Mouse (Mus musculus) embryonic facial prominence, embryonic 12.5 days (tissue): ENCODE data around the gene Tead1. TPM values are rescaled to one million over a fixed set of nuclear protein-coding genes. Genes with fewer than 3 reads are reported as not detected.
A peak's percentile ranks its signal among the peaks of the same experiment; 100 is the strongest.

Source experiments
- ATAC-seq: fragments of 200-750 bp; cut with Nextera tagmentation; 2 replicates; pipeline ENCODE4 v1.8.0; 2017; ENCODE audit not compliant: insufficient number of reproducible peaks, insufficient read depth, low FRiP score, low TSS enrichment
- H3K27ac ChIP-seq: fragments of 300-500 bp; sonication (generic); 2 replicates; pipeline ENCODE4 v1.5.1; 2016; ENCODE audit warnings: mild to moderate bottlenecking
- H3K27me3 ChIP-seq: fragments of 300-500 bp; sonication (generic); 2 replicates; pipeline ENCODE4 v1.6.1; 2016; ENCODE audit warnings: mild to moderate bottlenecking, moderate library complexity
- H3K36me3 ChIP-seq: fragments of 300-500 bp; sonication (generic); 2 replicates; pipeline ENCODE4 v1.6.1; 2016; ENCODE audit warnings: mild to moderate bottlenecking
- H3K4me1 ChIP-seq: fragments of 300-500 bp; sonication (generic); 2 replicates; pipeline ENCODE4 v1.6.1; 2016
- H3K4me2 ChIP-seq: fragments of 300-500 bp; sonication (generic); replicated peaks from 2 replicates; pipeline ENCODE4 v1.6.1; 2016; ENCODE audit warnings: mild to moderate bottlenecking, moderate library complexity
- H3K4me3 ChIP-seq: fragments of 300-500 bp; sonication (generic); 2 replicates; pipeline ENCODE4 v1.5.1; 2016; ENCODE audit warnings: mild to moderate bottlenecking
- H3K9ac ChIP-seq: fragments of 300-500 bp; sonication (generic); 2 replicates; pipeline ENCODE4 v1.6.1; 2016; ENCODE audit warnings: mild to moderate bottlenecking, moderate library complexity
- H3K9me3 ChIP-seq: fragments of 300-500 bp; sonication (generic); 2 replicates; pipeline ENCODE4 v1.6.1; 2016; ENCODE audit warnings: mild to moderate bottlenecking, moderate library complexity
- WGBS: fragments of 180-500 bp; shearing (Covaris S2); methylation state at CpG from one replicate; pipeline ENCODE4 v1.1.7; 2016; 5-methylcytosine and 5-hydroxymethylcytosine counted together
- polyA plus RNA-seq: library from polyadenylated mRNA; unstranded; fragments of >200 nt; fragmentation: Nextera tagmentation; extraction: Ambion mirVana; gene quantifications from 2 replicates; pipeline ENCODE4 v1.2.1, GENCODE M21; 2016

Gene Tead1
- polyA plus RNA-seq, 1 experiment from 2014 or later, result 32.8 TPM

DNA sequence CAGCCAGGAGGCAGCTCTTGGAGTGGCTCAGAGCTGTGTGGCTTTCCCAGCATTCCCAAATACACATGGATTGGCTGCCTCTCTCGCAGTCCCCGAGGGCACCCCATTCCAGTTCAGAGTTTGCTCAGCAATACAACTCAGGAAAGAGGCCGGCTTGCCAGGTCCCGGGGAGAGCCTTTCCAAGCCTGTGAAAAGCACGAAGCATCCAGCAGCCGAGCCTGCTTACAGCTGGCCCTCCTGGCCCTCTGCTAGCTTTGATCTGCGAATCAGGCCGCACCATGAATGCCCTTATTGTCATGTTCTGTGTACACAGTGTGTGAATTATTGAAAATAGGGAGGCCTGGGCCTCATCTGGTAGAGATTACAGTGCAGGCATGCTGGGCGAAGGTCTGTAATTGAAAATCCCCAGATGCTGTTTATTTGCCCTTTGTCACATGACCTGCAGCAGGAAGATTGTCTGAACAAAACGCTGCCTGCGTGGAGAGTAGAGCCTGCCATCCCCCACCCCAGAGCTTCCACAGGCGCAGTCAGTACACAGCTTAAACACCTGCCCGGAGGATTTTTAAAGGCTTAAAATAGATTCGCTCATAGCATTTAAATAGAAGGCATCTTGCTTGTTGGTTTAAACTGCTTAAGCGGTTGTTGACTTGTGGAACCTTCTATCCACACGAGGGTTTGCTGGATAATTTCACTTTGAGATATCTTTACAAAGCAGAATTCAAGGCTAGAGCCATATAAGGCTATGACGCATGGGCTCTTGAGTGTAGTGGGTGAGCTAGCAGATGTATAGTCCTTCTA, 147.2 kb downstream of the Tead1 start:
- Histone ChIP-seq H3K27me3 (no peaks in the 10 kb centered on the region), H3K9me3 (no peaks in the 10 kb centered on the region), H3K4me3 (no peak overlapping the region), H3K36me3 (no peaks in the 10 kb centered on the region), H3K4me2 (peak overlapping the region; percentile 38), H3K9ac (no peak overlapping the region), H3K4me1 (peaks cover 69% of the 10 kb centered on the region), H3K27ac (peak overlapping the region; percentile 93)
- ATAC-seq, result peak; percentile 88
- 7% methylated on average over 17 of the region's 17 CpGs for WGBS

GRCm38 (mm10) chr7:112828016-112828695, 149.0 kb downstream of the Tead1 start:
- Histone ChIP-seq H3K4me3 (no peak overlapping the region), H3K27me3 (no peaks in the 10 kb centered on the region), H3K4me1 (peaks cover 56% of the 10 kb centered on the region), H3K9me3 (no peaks in the 10 kb centered on the region), H3K9ac (no peak overlapping the region), H3K36me3 (no peaks in the 10 kb centered on the region), H3K4me2 (no peak overlapping the region), H3K27ac (0 out of 2 replicates have a peak overlapping the region, but pooled peaks have one; percentile 50)
- ATAC-seq, result no peak
- WGBS, result 35% methylated on average over 10 of the region's 10 CpGs

DNA sequence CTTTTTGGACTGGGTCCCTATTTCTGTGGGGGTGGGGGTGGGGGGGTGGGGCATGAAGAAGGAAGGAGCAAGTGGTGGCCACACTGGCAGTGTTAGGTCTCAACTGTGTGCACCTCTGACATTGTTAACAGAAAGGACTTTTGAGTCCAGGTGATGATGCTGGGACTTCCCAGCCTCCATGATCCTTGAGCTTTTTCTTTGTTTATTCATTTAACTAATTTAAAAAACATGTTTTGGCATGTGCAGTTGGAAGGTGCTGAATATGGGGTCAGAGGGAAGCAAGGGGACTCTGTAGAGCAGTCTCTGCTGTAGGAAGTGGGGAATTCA, 149.5 kb downstream of the Tead1 start:
- no peaks in the 10 kb centered on the region for H3K27me3 ChIP-seq
- no peak overlapping the region for H3K4me3 ChIP-seq
- peaks cover 52% of the 10 kb centered on the region for H3K4me1 ChIP-seq
- ATAC-seq, result no peak
- 0 out of 2 replicates have a peak overlapping the region, but pooled peaks have one; percentile 30 for H3K27ac ChIP-seq
- H3K9ac ChIP-seq, result no peak overlapping the region
- H3K4me2 ChIP-seq, result no peak overlapping the region
- H3K9me3 ChIP-seq, result no peaks in the 10 kb centered on the region
- no peaks in the 10 kb centered on the region for H3K36me3 ChIP-seq

- H3K9ac ChIP-seq, result no peak overlapping the region
- H3K4me2 ChIP-seq, result no peak overlapping the region
- H3K27ac ChIP-seq, result no peak overlapping the region
- no peaks in the 10 kb centered on the region for H3K36me3 ChIP-seq
- H3K4me3 ChIP-seq, result no peak overlapping the region
- H3K27me3 ChIP-seq, result no peaks in the 10 kb centered on the region
- no peak for ATAC-seq
- 74% methylated on average over 4 of the region's 4 CpGs for WGBS
- H3K4me1 ChIP-seq, result peaks cover 39% of the 10 kb centered on the region
- no peaks in the 10 kb centered on the region for H3K9me3 ChIP-seq
Observed at GRCm38 (mm10) chr7:112830946-112831345, 151.8 kb downstream of the Tead1 start.

- Histone ChIP-seq H3K9ac (no peak overlapping the region), H3K9me3 (no peaks in the 10 kb centered on the region), H3K36me3 (no peaks in the 10 kb centered on the region), H3K4me2 (no peak overlapping the region), H3K4me3 (no peak overlapping the region), H3K4me1 (peaks cover 34% of the 10 kb centered on the region), H3K27ac (no peak overlapping the region), H3K27me3 (no peaks in the 10 kb centered on the region)
- no peak for ATAC-seq
- WGBS, result 72% methylated on average over 4 of the region's 4 CpGs
Observed at GRCm38 (mm10) chr7:112831446-112831845, 152.3 kb downstream of the Tead1 start.

DNA sequence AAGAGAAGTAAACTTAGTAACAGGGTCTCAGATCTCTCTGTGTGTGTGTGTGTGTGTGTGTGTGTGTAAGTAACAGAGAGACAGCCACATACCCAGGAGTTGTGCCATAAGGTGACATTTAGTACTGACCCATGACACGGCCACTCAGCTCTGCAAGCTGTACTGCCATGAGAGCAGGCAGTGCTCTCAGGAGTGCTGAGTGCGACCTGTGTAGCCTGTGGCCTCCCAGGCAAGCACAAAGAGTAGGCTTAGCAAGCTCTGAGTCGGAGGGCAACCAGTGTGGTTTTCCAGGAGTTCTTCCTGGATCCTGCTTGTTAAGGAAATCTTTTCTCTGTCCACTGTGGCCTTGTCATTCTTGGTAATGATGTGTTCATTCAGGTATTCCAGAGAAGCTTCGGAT, 154.0 kb downstream of the Tead1 start:
- H3K4me3 ChIP-seq, result no peak overlapping the region
- H3K4me1 ChIP-seq, result peaks cover 17% of the 10 kb centered on the region
- no peak overlapping the region for H3K4me2 ChIP-seq
- no peak for ATAC-seq
- no peak overlapping the region for H3K27ac ChIP-seq
- H3K9ac ChIP-seq, result no peak overlapping the region
- H3K9me3 ChIP-seq, result no peaks in the 10 kb centered on the region
- H3K36me3 ChIP-seq, result no peaks in the 10 kb centered on the region
- no peaks in the 10 kb centered on the region for H3K27me3 ChIP-seq
- WGBS, result 68% methylated on average over 4 of the region's 4 CpGs

- Histone ChIP-seq H3K27me3 (no peaks in the 10 kb centered on the region), H3K27ac (no peak overlapping the region), H3K36me3 (peaks cover 5% of the 10 kb centered on the region; the same call in 1 of the 2 replicates), H3K4me3 (no peak overlapping the region), H3K9me3 (no peaks in the 10 kb centered on the region), H3K4me1 (peaks cover 18% of the 10 kb centered on the region), H3K4me2 (no peak overlapping the region), H3K9ac (no peak overlapping the region)
- 85% methylated on average over 9 of the region's 9 CpGs for WGBS
- ATAC-seq, result no peak
Observed at GRCm38 (mm10) chr7:112836076-112836475, 157.0 kb downstream of the Tead1 start.

DNA sequence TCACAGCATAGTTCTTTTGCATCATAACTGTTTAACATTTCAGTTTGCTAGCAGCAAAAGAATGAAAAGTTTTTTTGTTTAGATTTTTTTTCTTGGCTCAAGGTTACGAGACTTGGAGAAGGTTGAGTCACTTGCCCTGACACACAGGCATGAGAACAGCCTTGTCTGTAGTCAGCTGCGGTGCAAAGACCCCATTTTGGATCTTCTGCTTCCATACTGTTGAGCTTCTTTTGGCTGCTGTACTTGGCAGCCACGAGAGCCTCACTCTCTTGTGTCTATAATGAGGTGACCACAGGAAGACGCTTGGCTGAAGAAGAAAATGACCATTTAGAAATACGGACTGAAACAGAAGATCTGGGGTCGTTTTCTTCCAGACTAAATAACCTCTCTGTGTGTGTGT, 159.0 kb downstream of the Tead1 start:
- Histone ChIP-seq H3K4me3 (no peak overlapping the region), H3K36me3 (peaks cover 5% of the 10 kb centered on the region; the same call in 1 of the 2 replicates), H3K27ac (no peak overlapping the region), H3K4me2 (no peak overlapping the region), H3K9ac (no peak overlapping the region), H3K9me3 (no peaks in the 10 kb centered on the region), H3K4me1 (peaks cover 19% of the 10 kb centered on the region), H3K27me3 (no peaks in the 10 kb centered on the region)
- 86% methylated on average over 6 of the region's 6 CpGs for WGBS
- ATAC-seq, result no peak

- Histone ChIP-seq H3K4me2 (no peak overlapping the region), H3K9ac (no peak overlapping the region), H3K27ac (no peak overlapping the region), H3K36me3 (peaks cover 5% of the 10 kb centered on the region; the same call in 1 of the 2 replicates), H3K9me3 (no peaks in the 10 kb centered on the region), H3K4me3 (no peak overlapping the region), H3K4me1 (peaks cover 18% of the 10 kb centered on the region), H3K27me3 (no peaks in the 10 kb centered on the region)
- 50% methylated on average over 7 of the region's 7 CpGs for WGBS
- ATAC-seq, result no peak
Observed at GRCm38 (mm10) chr7:112840351-112840750, 161.2 kb downstream of the Tead1 start.

DNA sequence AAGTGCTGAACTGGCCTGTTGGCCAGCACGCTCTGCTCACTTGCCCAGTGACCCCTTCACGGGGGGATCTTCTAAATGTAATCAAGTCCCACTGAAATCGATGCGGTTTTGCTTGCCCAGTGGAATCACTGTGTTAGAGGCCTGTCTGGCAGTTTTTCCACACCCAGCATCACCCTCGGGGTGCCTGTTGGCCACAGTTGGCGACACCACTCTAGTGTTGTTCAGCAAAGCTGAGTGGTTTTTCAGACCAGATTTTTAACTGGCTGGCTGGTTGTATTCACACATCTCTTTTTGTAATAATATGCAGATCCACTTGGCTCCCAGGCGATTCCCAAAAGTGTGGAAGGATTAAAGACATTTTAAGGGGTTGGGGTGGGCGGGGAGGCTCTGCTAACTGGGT, 161.8 kb downstream of the Tead1 start:
- no peaks in the 10 kb centered on the region for H3K27me3 ChIP-seq
- no peaks in the 10 kb centered on the region for H3K9me3 ChIP-seq
- WGBS, result 53% methylated on average over 8 of the region's 8 CpGs
- peaks cover 5% of the 10 kb centered on the region; the same call in 1 of the 2 replicates for H3K36me3 ChIP-seq
- H3K4me1 ChIP-seq, result peaks cover 18% of the 10 kb centered on the region
- no peak overlapping the region for H3K9ac ChIP-seq
- H3K4me3 ChIP-seq, result no peak overlapping the region
- no peak for ATAC-seq
- peak overlapping the region; percentile 50; the same call in 1 of the 2 replicates for H3K27ac ChIP-seq
- no peak overlapping the region for H3K4me2 ChIP-seq

- WGBS, result 20% methylated on average over 8 of the region's 8 CpGs
- Histone ChIP-seq H3K27ac (no peak overlapping the region), H3K9ac (no peak overlapping the region), H3K4me3 (no peak overlapping the region), H3K36me3 (peaks cover 5% of the 10 kb centered on the region; the same call in 1 of the 2 replicates), H3K4me1 (peaks cover 18% of the 10 kb centered on the region), H3K27me3 (no peaks in the 10 kb centered on the region), H3K4me2 (peak overlapping the region; percentile 33), H3K9me3 (no peaks in the 10 kb centered on the region)
- ATAC-seq, result no peak
Observed at GRCm38 (mm10) chr7:112841484-112841883, 162.4 kb downstream of the Tead1 start.

GRCm38 (mm10) chr7:112841886-112842285, 162.8 kb downstream of the Tead1 start:
- Histone ChIP-seq H3K4me2 (peak overlapping the region; percentile 33), H3K4me3 (no peak overlapping the region), H3K27ac (peak overlapping the region; percentile 54; the same call in 1 of the 2 replicates), H3K9me3 (no peaks in the 10 kb centered on the region), H3K4me1 (peaks cover 18% of the 10 kb centered on the region), H3K36me3 (peaks cover 5% of the 10 kb centered on the region; the same call in 1 of the 2 replicates), H3K27me3 (no peaks in the 10 kb centered on the region), H3K9ac (no peak overlapping the region)
- WGBS, result 14% methylated on average over 9 of the region's 9 CpGs
- ATAC-seq, result no peak
